Mouse (Mus musculus): Measurements from ENCODE around the gene Gm20388.
"Not testable (repeated sequence)": the region's sequence is repeated elsewhere in the genome, so short reads cannot be mapped to it uniquely, and the experiment has no call there.

Gene Gm20388

DNA sequence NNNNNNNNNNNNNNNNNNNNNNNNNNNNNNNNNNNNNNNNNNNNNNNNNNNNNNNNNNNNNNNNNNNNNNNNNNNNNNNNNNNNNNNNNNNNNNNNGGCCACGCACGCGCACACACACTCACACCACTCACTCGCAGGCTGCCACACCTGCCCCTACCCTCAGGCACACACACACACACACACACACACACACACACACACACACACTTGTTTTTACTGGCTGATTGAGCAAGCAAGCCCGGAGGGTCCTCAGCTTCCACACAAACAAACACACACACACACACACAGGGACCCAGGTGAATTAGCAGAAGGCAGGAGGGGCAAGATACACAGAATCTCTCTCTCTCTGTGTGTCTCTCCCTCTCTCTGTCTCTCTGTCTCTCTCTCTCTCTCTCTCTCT lies 3702.0 kb downstream of the Gm20388 start:
- not testable (repeated sequence) for DNase-seq (ENCODE audit: extremely low spot score, low spot score)

DNA sequence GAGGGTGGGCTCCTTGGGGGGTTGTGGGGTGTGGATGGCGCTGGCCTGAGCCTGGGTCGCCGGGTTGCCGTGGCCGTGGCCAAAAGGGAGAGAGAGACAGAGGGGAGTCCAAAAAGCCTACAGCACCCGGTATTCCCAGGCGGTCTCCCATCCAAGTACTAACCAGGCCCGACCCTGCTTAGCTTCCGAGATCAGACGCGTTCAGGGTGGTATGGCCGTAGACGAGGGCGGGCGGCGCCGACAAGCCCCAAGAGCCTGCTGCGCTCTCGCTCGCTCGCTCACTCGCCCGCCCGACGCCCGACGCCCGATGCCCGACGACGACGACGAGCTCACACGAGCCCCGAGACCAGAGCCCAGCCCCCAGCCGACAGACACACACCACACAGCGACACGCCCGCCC lies 3712.9 kb downstream of the Gm20388 start:
- DNase-seq (ENCODE audit: extremely low spot score, low spot score), result not testable (repeated sequence)

DNA sequence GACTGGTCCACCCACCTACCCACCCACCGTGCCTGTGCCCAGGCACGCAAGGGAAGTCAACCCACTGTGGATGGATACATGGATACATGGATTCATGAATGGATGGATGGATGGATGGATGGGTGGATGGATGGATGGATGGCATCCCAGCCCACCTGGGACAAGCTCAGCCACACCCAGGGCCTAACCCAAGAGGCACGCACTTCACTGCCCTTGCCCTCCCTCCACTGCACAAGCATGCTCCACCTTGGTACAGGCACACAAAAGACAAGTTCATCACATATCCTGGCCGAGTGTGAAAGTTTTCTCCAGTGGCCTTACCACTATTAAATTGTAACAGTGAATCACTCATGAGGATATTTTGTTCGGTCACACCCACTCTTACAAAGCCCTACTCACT lies 3713.6 kb downstream of the Gm20388 start:
- no peak for DNase-seq (ENCODE audit: extremely low spot score, low spot score)

- DNase-seq (ENCODE audit: extremely low spot score, low spot score), result no peak
Observed at GRCm38 (mm10) chr8:123624702-123625101, 3714.1 kb downstream of the Gm20388 start.

- no peak for DNase-seq (ENCODE audit: extremely low spot score, low spot score)
Observed at GRCm38 (mm10) chr8:123625717-123626116, 3715.1 kb downstream of the Gm20388 start.

GRCm38 (mm10) chr8:123627410-123628147 lies 3716.9 kb downstream of the Gm20388 start:
- no peak for DNase-seq (ENCODE audit: extremely low spot score, low spot score)

- DNase-seq (ENCODE audit: extremely low spot score, low spot score), result peak; percentile 67
Observed at GRCm38 (mm10) chr8:123628253-123628967, 3717.8 kb downstream of the Gm20388 start.

DNA sequence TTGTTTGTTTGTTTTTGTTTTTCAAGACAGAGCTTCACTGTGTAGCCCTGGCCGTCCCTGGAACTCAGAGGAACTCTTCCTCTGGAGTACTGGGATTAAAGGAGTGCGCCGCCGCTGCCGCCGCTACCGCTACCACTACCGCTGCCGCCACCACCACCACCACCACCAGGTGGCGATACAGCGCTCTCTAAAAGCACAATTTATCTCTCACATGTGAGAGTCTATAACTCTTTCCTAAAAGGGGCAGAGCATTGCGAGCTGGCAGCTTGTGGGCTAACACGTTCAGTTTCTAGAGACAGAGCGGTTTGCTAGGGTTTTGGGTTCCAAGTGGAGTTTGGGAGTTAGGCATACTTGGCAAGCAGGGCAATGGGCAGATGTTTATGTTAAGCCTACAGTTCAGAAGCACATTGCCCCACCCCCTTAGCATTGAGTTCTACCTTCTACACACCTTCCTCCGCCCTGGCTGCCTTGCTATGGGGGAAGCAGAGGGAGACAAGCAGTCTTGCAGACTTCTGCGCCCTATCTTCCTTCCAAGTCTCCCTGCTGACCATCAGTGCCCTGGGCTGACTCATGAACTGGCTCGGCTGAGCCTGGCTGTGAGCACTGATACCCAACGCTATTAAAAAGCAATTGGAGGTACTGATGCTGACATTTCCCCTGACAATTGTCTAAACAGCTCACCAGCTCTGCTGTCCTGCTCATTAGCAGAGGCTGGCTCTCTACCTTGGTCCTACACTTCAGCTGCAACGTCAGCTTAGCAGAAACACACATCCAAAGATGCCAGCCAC lies 3718.5 kb downstream of the Gm20388 start:
- DNase-seq (ENCODE audit: extremely low spot score, low spot score), result peak; percentile 90

DNA sequence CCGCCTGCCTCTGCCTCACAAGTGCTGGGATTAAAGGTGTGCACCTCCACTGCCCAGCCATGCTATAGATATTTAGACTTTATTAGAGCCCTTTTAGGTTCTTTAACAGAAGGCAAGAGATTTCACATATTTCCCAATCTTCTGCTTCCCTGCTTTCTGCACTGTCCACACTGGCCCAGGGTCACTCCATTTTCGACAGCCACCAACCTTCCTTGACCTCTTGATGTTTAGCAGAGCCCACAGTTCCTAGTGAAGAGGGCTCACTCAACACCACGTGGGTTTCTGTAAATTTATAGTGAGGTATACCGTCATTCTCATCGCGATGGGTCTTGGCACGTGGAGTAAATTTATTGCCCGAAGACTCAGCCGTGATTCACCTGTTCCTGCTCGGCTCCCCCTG lies 3719.4 kb downstream of the Gm20388 start:
- DNase-seq (ENCODE audit: extremely low spot score, low spot score), result no peak

- DNase-seq (ENCODE audit: extremely low spot score, low spot score), result no peak
Observed at GRCm38 (mm10) chr8:123630841-123631251, 3720.2 kb downstream of the Gm20388 start.

- DNase-seq (ENCODE audit: extremely low spot score, low spot score), result not testable (repeated sequence)
Observed at GRCm38 (mm10) chr8:123631746-123632145, 3721.1 kb downstream of the Gm20388 start.

- DNase-seq (ENCODE audit: extremely low spot score, low spot score), result no peak
Observed at GRCm38 (mm10) chr8:123632257-123632656, 3721.6 kb downstream of the Gm20388 start.

GRCm38 (mm10) chr8:123633801-123634200 lies 3723.2 kb downstream of the Gm20388 start:
- DNase-seq (ENCODE audit: extremely low spot score, low spot score), result no peak

DNA sequence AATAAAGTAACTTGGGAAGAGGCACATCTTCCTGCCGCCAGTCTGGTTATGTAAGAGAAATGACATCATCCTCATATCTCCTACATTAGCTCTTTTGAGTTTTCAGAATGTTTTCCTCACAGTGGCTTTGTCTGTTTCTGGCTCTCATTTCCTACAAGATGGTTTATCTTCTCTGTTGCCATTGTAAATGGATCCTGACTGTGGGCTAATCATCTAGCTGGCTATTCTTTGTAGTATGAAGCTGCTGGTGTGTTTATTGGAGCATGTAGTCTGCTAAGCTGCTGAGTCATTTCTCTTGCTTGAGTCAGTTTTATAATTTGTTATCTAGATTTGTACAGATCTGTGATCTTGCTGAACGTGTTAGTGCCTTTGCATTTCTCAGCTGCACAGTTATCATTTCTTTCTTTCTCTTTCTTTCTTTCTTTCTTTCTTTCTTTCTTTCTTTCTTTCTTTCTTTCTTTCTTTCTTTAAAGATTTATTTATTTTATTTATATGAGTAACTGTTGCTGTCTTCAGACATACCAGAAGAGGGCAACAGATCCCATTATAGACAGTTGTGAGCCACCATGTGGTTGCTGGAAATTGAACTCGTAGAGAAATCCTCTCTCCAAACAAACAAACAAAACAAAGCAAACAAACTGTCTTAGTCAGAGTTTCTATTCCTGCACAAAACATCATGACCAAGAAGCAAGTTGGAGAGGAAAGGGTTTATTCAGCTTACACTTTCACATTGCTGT lies 3723.9 kb downstream of the Gm20388 start:
- DNase-seq (ENCODE audit: extremely low spot score, low spot score), result no peak

DNA sequence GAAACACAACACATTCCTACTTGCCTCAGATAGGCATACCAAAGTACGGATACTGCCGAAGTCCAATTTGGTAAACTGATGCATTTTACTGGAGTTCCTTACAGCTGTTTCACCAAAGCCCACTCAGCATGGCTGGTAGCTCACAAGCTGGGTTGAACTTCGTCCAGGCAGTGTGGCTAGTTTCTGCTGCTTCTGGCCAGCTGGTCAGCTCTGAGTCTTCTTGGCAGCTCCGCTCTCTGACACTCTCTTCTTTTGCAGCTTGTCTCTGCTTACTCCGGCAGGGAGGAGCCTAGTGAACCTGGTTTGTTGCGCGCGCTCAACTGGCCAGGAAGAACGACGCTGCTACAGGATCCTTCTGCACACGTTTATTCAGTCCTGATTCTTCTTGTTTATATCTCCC lies 3725.0 kb downstream of the Gm20388 start:
- DNase-seq (ENCODE audit: extremely low spot score, low spot score), result no peak

DNA sequence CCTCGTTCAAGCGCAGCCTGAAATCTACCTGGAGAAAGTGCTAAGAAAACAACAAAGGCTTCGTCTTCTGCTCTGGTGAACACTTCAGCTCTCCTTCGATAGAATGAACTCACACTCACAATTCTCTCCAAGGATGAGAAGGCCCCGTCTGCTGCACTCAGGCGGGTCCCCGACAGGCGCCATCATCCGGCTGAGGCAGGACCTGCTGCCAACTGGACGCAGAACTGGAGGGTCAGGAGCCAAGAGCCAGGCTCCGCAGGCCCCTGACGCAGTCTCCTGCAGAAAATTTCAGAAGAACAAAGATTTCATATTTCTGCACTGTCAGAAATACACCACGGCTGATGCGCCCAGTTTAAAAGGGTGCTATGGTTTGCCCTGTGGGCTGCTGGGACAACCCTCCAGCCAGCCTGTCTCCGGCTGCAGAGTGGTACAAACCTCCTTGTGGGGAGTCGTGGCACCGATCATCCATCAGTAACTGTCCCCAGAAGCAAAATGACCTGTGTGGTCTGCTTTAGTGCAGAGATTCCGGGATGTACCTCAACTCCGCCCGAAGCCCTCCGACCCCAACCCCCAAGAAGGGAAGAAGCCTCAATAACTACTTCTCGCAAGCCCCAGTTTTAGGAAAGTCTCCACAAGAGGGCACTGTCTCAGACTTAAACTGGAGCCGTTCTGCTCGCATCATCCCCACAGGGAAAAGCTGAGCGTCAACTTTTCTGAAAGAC lies 3732.8 kb downstream of the Gm20388 start:
- DNase-seq (ENCODE audit: extremely low spot score, low spot score), result peak; percentile 61

GRCm38 (mm10) chr8:123645229-123645628 lies 3734.6 kb downstream of the Gm20388 start:
- DNase-seq (ENCODE audit: extremely low spot score, low spot score), result no peak

DNA sequence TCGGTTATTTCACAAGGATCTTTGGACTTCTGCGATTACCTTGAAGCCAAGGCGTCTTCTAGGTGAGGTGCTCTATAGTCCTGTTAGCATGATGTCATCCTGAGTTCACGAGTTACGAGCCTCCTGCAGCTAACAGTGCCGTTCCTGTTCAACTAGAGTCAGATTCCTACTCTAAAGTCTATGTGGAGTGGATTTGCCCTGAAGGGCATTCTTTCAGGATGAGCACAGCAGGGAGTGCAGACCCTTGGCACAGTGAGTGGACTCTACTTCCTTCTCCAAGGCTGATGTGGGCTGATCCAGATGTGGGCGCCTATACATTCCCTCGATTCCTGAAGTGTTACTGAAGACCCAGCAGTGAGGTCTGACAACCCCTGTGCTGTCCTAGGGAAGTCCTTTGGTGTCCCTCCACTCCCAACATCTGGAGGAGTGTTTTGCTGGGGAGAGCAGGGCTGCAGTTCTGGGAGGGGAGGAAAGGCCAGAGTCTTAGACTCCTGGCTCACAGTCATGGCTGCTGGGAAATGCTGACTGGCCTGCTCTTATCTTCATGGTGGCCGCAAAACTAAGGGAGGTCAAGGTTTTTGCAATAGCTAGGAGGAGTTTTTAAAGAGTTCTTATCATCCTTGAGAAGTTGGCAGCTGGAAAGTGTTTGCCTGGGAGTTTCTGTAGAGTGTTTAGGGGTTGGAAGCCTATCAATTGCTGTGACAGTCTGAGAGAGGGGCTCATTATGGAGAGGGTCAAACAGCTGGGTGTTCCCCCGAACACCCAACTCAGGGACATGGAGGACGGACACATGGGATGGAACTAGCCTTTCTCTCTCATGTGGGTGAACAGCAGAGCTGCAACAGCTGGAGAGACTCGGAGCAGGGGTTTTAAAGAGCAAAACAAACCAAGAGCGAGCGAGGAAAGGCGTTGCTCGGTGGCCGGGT lies 3737.9 kb downstream of the Gm20388 start:
- no peak for DNase-seq (ENCODE audit: extremely low spot score, low spot score)

DNA sequence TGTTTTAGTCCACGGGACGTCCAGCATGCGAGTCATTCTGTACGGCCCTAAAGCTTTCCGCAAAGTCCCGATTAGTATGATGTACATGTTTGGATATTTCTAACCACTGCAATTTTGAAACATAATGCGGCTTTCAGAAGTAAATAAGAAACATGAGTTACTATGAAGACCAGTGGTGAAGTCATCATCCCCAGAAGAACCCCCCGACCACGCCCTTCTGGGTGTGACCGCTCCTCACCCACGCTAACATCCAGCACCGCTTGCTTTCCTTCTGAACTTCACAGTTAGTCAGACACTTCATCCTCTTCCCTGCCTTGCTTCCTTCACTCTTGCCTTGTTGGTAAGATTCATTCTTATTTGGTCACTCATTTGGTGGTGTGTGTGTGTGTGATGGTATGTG lies 3738.8 kb downstream of the Gm20388 start:
- DNase-seq (ENCODE audit: extremely low spot score, low spot score), result no peak
